Mouse (Mus musculus) hindbrain, postnatal 0 days (tissue): ENCODE measurements at regions not wholly inside any gene's neighbourhood (a gene's known extent, or its start where the extent isn't known, plus 50 kb on each side); places are given as distances from the start of the nearest gene placed in this dataset.
A peak's percentile ranks its signal among the peaks of the same experiment; 100 is the strongest.

Source experiments
- ATAC-seq: fragments of 200-750 bp; cut with Nextera tagmentation; 2 replicates; pipeline ENCODE4 v1.8.0; 2017; ENCODE audit warnings: mild to moderate bottlenecking, moderate TSS enrichment, moderate library complexity
- DNase-seq: peaks from one replicate; pipeline ENCODE4 v3.0.0-alpha.2; 2015; ENCODE audit warnings: low spot score
- H3K27ac ChIP-seq: fragments of 300-500 bp; sonication (generic); 2 replicates; pipeline ENCODE4 v1.5.1; 2014; ENCODE audit warnings: mild to moderate bottlenecking
- H3K27me3 ChIP-seq: fragments of 300-500 bp; sonication (generic); 2 replicates; pipeline ENCODE4 v1.6.1; 2014; ENCODE audit warnings: low read length, mixed read lengths; ENCODE audit not compliant: insufficient read depth
- H3K36me3 ChIP-seq: fragments of 300-500 bp; sonication (generic); 2 replicates; pipeline ENCODE4 v1.6.1; 2014; ENCODE audit warnings: low read length, mixed read lengths; ENCODE audit not compliant: insufficient read depth
- H3K4me1 ChIP-seq: fragments of 300-500 bp; sonication (generic); 2 replicates; pipeline ENCODE4 v1.6.1; 2014; ENCODE audit warnings: antibody characterized with exemption, low read length, mixed read lengths; ENCODE audit not compliant: insufficient read depth
- H3K4me2 ChIP-seq: fragments of 300-500 bp; sonication (generic); 2 replicates; pipeline ENCODE4 v1.6.1; 2014; ENCODE audit warnings: low read depth, mild to moderate bottlenecking, low read length, moderate library complexity, mixed read lengths
- H3K4me3 ChIP-seq: fragments of 300-500 bp; sonication (generic); 2 replicates; pipeline ENCODE4 v1.5.1; 2014; ENCODE audit warnings: low read length
- H3K9ac ChIP-seq: fragments of 300-500 bp; sonication (generic); replicated peaks from 2 replicates; pipeline ENCODE4 v1.6.1; 2014; ENCODE audit warnings: mild to moderate bottlenecking, low read length, moderate library complexity, mixed read lengths
- H3K9me3 ChIP-seq: fragments of 300-500 bp; sonication (generic); 2 replicates; pipeline ENCODE4 v1.6.1; 2016; ENCODE audit warnings: low read length, mixed read lengths
- CTCF ChIP-seq: IDR thresholded peaks from 2 replicates; pipeline ENCODE4 v1.5.1; 2016; ENCODE audit warnings: antibody characterized with exemption, control low read depth, low read depth
- WGBS: fragments of 180-500 bp; shearing (Covaris S2); extraction: QIAGEN DNeasy Blood & Tissue Kit; methylation state at CpG from one replicate; pipeline ENCODE4 v1.1.7; 2014; 5-methylcytosine and 5-hydroxymethylcytosine counted together

DNA sequence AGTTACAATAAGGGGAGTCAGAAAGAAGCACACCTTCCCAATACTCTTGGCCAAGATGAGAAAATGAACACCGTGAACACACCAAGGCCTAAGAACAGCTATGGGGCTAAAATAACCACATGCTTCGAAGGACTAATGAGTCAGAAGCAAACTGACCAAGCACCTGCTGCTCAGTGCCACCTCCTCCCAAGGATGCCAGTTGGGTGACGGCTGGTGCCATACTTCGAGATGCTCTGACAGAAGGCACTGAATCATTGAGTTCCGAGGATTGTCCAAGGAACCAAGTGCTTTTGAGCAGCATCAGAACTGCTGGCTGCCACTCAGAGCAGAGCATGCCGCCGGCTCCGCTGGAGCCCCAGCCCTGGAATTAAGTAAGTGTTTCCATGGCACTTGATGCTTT lies 67.6 kb upstream of the Kirrel3 start:
- Histone ChIP-seq H3K4me3 (no peak overlapping the region), H3K36me3 (no peaks in the 10 kb centered on the region), H3K4me2 (no peak overlapping the region), H3K9me3 (no peaks in the 10 kb centered on the region), H3K27me3 (no peaks in the 10 kb centered on the region), H3K9ac (no peak overlapping the region), H3K27ac (no peak overlapping the region), H3K4me1 (no peaks in the 10 kb centered on the region; the same call in 1 of the 2 replicates)
- 72% methylated on average over 8 of the region's 8 CpGs for WGBS
- TF ChIP-seq CTCF = no peak
- ATAC-seq (no peak), DNase-seq (no peak)

DNA sequence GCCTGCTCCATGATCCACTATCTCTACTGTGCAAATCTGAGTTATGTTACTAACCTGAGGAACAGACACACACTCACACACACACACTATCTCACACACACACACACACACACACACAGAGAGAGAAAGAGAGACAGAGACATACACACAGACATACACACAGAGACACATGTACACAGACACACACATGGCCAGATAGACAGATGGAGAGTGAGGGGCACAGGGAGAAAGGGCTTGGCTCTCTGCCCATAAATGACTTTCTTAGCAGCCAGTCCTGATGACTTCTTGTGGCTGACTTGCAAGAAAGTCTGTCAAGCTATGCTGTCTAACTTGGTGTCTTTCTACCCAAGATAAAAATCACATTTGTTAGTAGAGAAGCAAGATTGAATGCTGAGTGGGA lies 63.7 kb upstream of the Kirrel3 start:
- no peaks in the 10 kb centered on the region for H3K36me3 ChIP-seq
- H3K4me3 ChIP-seq = no peak overlapping the region
- H3K9ac ChIP-seq = no peak overlapping the region
- no peak for TF ChIP-seq CTCF
- H3K4me2 ChIP-seq = no peak overlapping the region
- no peak overlapping the region for H3K27ac ChIP-seq
- ATAC-seq = no peak
- no peaks in the 10 kb centered on the region for H3K27me3 ChIP-seq
- DNase-seq = no peak
- H3K9me3 ChIP-seq = no peaks in the 10 kb centered on the region
- no peaks in the 10 kb centered on the region; the same call in 1 of the 2 replicates for H3K4me1 ChIP-seq

DNA sequence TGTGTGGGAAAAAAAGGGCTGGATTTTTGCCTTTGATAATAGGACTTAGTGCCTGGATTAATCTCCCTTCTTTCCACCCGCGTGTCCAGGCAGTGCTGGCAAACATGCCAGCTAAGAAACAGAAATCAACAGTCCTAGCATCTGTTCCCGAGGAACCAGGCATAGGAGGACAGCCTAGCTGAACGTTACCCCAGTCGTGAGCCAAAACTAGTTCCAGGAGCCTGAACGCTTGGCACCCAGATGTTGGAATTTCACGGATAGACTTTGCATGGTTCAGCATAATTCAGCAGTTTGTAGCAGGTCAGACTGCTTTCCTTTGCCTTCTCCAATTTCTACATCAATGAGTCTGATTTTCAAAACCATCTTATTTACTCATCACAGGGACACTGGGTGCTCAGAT lies 62.6 kb upstream of the Kirrel3 start:
- ATAC-seq (no peak), DNase-seq (no peak)
- Histone ChIP-seq H3K4me1 (peaks cover 3% of the 10 kb centered on the region; the same call in 1 of the 2 replicates), H3K9ac (no peak overlapping the region), H3K27me3 (no peaks in the 10 kb centered on the region), H3K4me2 (no peak overlapping the region), H3K27ac (no peak overlapping the region), H3K4me3 (no peak overlapping the region), H3K9me3 (no peaks in the 10 kb centered on the region), H3K36me3 (no peaks in the 10 kb centered on the region)
- no peak for TF ChIP-seq CTCF
- 47% methylated on average over 7 of the region's 7 CpGs for WGBS

DNA sequence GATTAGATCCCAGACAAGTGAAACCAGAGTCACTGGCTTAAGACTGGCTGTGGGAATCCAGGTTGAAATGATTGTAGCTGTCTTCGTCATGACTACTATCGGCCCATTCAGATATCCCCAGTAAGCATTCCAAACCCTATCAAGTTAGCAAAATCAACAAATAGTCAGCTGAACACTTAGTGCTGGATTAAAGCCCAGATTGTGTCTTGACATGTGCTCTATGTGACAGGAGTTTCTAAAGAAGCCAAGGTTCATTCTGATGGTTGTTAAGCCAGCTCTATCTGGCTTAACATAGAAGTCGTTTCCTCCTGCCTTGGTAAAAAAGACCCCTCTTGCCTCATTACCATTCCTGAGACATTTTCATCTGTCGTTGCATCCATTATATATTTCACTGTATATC lies 59.1 kb upstream of the Kirrel3 start:
- 38% methylated on average over 4 of the region's 4 CpGs for WGBS
- no peak overlapping the region for H3K4me3 ChIP-seq
- no peak overlapping the region for H3K4me2 ChIP-seq
- ATAC-seq (no peak), DNase-seq (no peak)
- H3K27me3 ChIP-seq = no peaks in the 10 kb centered on the region
- no peaks in the 10 kb centered on the region for H3K36me3 ChIP-seq
- no peak overlapping the region for H3K27ac ChIP-seq
- H3K4me1 ChIP-seq = peaks cover 3% of the 10 kb centered on the region; the same call in 1 of the 2 replicates
- no peak overlapping the region for H3K9ac ChIP-seq
- H3K9me3 ChIP-seq = no peaks in the 10 kb centered on the region
- TF ChIP-seq CTCF = no peak

DNA sequence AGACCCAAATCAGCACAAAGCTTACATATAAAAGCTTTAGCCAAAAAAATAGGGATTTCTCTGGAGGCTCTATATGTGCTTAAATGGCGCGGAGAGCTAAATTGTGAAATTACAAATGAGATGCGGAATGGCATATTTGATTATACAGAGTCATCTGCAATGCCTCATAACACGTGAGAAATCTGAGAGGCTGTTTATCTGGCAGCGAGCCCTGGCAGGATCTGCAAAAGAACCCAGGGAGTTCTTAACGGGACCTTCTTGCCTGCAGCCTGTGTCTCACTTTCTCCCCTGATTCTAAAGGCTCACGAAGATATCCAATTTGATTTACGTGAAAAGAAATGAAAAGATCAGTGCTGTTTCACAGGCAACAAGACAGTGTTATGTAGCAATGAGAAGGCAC lies 58.0 kb upstream of the Kirrel3 start:
- Histone ChIP-seq H3K27ac (no peak overlapping the region), H3K4me2 (no peak overlapping the region), H3K9ac (no peak overlapping the region), H3K36me3 (no peaks in the 10 kb centered on the region), H3K27me3 (no peaks in the 10 kb centered on the region), H3K4me3 (no peak overlapping the region), H3K4me1 (peaks cover 3% of the 10 kb centered on the region; the same call in 1 of the 2 replicates), H3K9me3 (no peaks in the 10 kb centered on the region)
- ATAC-seq = no peak
- peak; percentile 51 for DNase-seq
- 43% methylated on average over 8 of the region's 8 CpGs for WGBS
- no peak for TF ChIP-seq CTCF
